Mouse (Mus musculus): ENCODE measurements around the gene Gm20479.

Gene Gm20479

GRCm38 (mm10) chr7:27333316-27333941 lies 23.8 kb downstream of the Gm20479 start:
- peak; percentile 49 to 73 for DNase-seq

- DNase-seq = peak; percentile 92
Measured at GRCm38 (mm10) chr7:27332353-27333199, 24.6 kb downstream of the Gm20479 start.

DNA sequence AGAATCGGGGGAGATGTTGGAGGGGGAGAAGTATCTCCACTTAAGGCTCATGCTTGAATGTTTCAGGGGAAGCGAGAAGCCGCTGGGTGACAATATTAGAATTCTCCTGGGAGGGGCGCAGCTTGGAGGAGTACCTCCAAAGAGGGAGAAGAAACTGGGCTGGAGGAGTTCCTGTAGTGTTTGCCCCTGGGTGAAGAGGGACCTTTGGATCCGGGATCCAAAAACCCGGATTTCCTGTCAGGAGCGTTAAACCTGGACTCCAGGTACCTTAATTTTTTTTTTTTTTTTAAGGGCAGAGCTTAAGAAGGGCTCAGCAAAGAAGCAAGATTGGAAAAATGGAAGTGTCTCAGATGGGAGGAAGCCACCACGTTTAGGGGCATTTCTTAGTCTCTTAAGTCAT lies 25.4 kb downstream of the Gm20479 start:
- peak in 1 of 2 experiments; percentile 46 for DNase-seq

DNA sequence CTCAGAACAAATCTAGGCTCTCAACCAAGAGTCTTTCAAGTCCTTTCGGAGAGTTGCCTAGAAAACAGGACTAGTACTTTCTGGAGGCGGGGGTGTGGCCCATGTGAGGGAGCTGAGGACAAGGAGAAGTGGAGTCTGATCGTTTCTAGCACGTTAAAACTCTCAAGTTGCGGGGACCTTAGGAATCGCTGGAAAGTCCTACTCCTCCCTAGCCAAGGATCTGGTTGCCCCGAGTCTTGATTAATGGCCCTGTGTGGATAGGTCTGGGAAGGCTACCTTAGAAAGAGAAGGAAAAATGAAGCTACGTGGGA lies 25.7 kb downstream of the Gm20479 start:
- peak; percentile 62 to 67 for DNase-seq

GRCm38 (mm10) chr7:27330709-27331540 lies 26.3 kb downstream of the Gm20479 start:
- peak; percentile 97 to 98 for DNase-seq

GRCm38 (mm10) chr7:27329981-27330380 lies 27.2 kb downstream of the Gm20479 start:
- no peak for DNase-seq

DNA sequence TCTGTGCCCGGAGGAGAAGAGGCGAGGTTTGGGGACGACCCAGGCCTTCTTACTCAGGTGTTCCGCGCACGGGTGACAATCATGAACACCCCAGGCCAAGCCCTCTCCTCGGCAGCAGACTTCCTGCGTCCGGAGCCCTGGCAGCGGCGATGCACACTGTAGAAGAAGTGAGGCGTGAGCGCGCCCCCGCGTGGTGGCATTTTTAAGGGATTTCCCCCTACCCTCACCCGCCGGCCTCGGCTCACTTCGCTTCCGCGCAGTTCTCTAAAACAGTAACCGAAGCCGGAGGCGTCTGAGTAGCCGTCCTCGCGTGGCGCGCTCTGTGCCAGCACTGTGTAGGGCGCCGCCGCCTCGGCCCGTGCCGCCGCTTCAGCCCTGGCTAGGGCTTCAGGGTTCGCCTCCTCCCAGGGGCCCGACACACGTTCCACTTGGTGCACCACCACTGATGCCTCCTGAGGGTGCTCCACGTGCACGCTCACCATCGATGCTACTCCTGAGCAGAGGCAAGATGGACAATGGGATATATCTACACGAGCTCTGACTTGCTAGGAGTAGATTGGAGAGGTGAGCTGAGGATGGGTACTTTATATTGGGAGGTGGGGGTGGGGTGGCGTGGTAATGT lies 27.8 kb downstream of the Gm20479 start:
- peak; percentile 89 to 92 for DNase-seq

- DNase-seq = peak; percentile 34 to 52
Measured at GRCm38 (mm10) chr7:27328648-27329047, 28.6 kb downstream of the Gm20479 start.

GRCm38 (mm10) chr7:27328161-27328560 lies 29.1 kb downstream of the Gm20479 start:
- DNase-seq = no peak

- no peak for DNase-seq
Measured at GRCm38 (mm10) chr7:27327500-27327899, 29.7 kb downstream of the Gm20479 start.

- peak; percentile 48 to 69 for DNase-seq
Measured at GRCm38 (mm10) chr7:27326101-27326880, 30.9 kb downstream of the Gm20479 start.

GRCm38 (mm10) chr7:27325697-27326096 lies 31.5 kb downstream of the Gm20479 start:
- peak; percentile 78 to 84 for DNase-seq

- no peak for DNase-seq
Measured at GRCm38 (mm10) chr7:27324928-27325327, 32.3 kb downstream of the Gm20479 start.

- DNase-seq = no peak
Measured at GRCm38 (mm10) chr7:27324161-27324560, 33.1 kb downstream of the Gm20479 start.

GRCm38 (mm10) chr7:27323001-27323400 lies 34.2 kb downstream of the Gm20479 start:
- no peak for DNase-seq

GRCm38 (mm10) chr7:27322291-27322690 lies 34.9 kb downstream of the Gm20479 start:
- no peak for DNase-seq

GRCm38 (mm10) chr7:27319411-27319810 lies 37.8 kb downstream of the Gm20479 start:
- no peak for DNase-seq

DNA sequence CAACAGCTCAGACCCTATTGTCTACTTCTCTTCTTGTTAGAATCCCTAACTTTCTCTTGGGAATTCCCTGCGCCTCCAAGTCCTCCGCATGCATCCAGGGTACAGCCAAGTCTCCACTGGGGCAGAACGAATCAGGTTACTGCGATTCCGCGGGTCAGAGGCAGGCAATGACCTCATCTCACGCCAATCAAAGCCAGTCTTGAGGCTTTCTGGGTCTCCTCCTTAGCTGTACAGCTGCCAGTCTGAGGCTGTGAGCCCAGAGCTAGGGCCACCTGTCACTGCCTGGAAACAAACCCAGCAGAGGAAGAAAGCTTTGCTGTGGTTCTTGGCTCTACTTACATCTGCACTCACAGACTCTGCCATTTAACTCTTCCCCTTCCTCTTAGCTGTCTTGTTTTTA lies 41.3 kb downstream of the Gm20479 start:
- no peak for DNase-seq

GRCm38 (mm10) chr7:27314393-27314792 lies 42.8 kb downstream of the Gm20479 start:
- DNase-seq = no peak

DNA sequence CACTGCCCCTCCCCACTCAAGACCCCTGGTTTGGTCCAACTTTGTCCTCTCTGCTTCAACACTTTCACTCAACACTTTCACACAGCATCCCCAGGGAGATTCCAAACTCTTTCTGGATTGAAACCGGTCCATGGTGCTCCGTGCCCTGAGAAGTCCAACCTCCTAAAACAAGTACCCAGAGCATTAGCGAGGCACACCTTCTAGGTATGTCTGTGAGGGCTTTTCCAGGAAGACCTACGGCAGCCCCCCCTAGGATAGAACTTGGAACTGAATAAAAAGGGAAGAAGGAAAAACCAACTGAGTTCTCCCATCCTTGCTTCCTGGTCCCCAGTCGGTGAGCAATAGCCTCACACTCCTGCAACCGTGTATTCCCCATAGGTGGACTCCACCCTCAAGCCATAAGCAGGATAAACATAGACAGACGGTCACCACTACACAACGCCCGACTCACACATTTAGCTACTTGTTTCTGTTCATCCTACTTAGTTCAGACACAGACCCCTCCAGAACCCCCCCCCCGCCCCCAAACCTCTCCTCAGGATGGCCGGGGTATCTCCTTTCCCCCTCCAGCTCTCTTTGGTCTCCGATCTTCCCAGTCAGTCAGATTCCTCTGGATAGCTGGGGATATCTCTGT lies 45.5 kb downstream of the Gm20479 start:
- no peak for DNase-seq

DNA sequence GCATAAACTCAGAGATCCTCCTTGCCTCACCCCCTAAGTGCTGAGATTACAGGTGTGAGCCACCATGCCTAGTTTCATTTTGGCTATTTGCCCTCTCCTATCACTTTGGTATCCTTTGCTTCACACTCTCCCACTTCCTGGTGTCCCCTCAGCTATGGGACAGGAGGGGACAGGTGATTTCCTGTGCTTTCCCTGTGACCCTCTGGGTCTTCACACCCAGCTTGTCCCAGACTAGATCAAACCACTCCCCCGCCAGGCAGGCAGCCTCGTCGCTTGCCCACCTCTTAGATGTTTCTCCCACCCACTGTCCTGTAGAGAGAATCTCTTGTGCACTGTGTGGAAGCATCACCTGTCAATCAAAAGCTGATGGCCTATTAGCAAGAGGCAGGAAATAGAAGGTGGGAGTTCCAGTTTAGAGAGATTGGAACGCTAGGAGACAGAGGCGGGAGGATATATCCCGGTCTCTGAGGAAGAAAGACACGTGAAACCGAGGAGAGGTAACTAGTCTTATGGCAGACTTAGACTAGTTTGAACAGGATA lies 46.2 kb downstream of the Gm20479 start:
- DNase-seq = no peak

Data from lung, postnatal 4 days (tissue).